In genomic region chr5:35746910-35747309, GRCm38 (mm10) we compare ENCODE assay signal across 8 mouse cellular contexts. TPM values are rescaled to one million over a fixed set of nuclear protein-coding genes. Genes with fewer than 3 reads are reported as not detected.
DNase-seq lines count a peak whose midpoint lies in the region; ATAC-seq and TF ChIP-seq lines count a peak whose summit lies in the region.

No protein-coding gene starts in this region.

- peaks cover 11% of the 10 kb centered on the region for H3K4me1 ChIP-seq in kidney, embryonic 15.5 days
- no peaks in the 10 kb centered on the region for H3K4me1 ChIP-seq in limb, embryonic 10.5 days

- 25% methylated on average over 4 of the region's 4 CpGs for WGBS in kidney, embryonic 15.5 days
- WGBS in limb, embryonic 10.5 days: 29% methylated on average over 4 of the region's 4 CpGs

- in situ Hi-C loops in Patski (cut with MboI; ENCODE audit: low pct_unique_long_range_greater_than_20kb): no loop called here

- H3K27me3 ChIP-seq in kidney, embryonic 15.5 days: no peaks in the 10 kb centered on the region
- no peaks in the 10 kb centered on the region for H3K27me3 ChIP-seq in Patski
- peaks cover 9% of the 10 kb centered on the region; the same call in 1 of the 2 replicates for H3K27me3 ChIP-seq in limb, embryonic 10.5 days (ENCODE audit: low read depth, poor library complexity, severe bottlenecking)

- no peak overlapping the region for H3K4me2 ChIP-seq in kidney, embryonic 15.5 days

- no peak for ATAC-seq in kidney, embryonic 15.5 days (replicated peaks; ENCODE audit: low FRiP score)
- ATAC-seq in Patski: no peak
- peak; percentile 58 to 76 for ATAC-seq in hematopoietic stem cell, adult 5-6 weeks (replicated peaks in 1 of 2; ENCODE audit: insufficient read depth in 1 of 2, low FRiP score in 2 of 2, low TSS enrichment in 1 of 2, low read depth in 1 of 2, poor library complexity in 2 of 2, severe bottlenecking in 2 of 2)

- POLR2A ChIA-PET in Patski (lab: Charles Lee): no interaction called here

- no peak overlapping the region for H3K4me3 ChIP-seq in kidney, embryonic 15.5 days (replicated peaks)
- no peak overlapping the region for H3K4me3 ChIP-seq in limb, embryonic 10.5 days

- CTCF ChIA-PET in Patski (lab: Charles Lee): interaction anchor here (1.1 to 3.3 kb wide), 9 partner anchors 9 to 145 kb away, joined by 3 to 14 read pairs (median 4); partner anchors contain the start of gene Ablim2

- H3K9ac ChIP-seq in kidney, embryonic 15.5 days: no peak overlapping the region

- no peaks in the 10 kb centered on the region for H3K9me3 ChIP-seq in kidney, embryonic 15.5 days (replicated peaks)
- no peaks in the 10 kb centered on the region for H3K9me3 ChIP-seq in limb, embryonic 10.5 days (replicated peaks)

- no peaks in the 10 kb centered on the region for H3K36me3 ChIP-seq in kidney, embryonic 15.5 days
- H3K36me3 ChIP-seq in limb, embryonic 10.5 days: no peaks in the 10 kb centered on the region

- peak; percentile 85 for DNase-seq in kidney, adult 18-20 months
- no peak for DNase-seq in Patski (ENCODE audit: low read depth, low spot score)
- peak; percentile 80 to 81 for DNase-seq in cerebellum, postnatal 36 days
- peak; percentile 78 for DNase-seq in limb, embryonic 10.5 days (ENCODE audit: low spot score)
- peak; percentile 71 for DNase-seq in ovary, postnatal 14 days (ENCODE audit: low spot score)
- DNase-seq in thymus, postnatal 4 days: peak; percentile 87

- TF ChIP-seq CTCF in Patski (IDR thresholded peaks at IDR 0.05): peak; percentile 95

- no peak overlapping the region for H3K27ac ChIP-seq in kidney, embryonic 15.5 days
- no peak overlapping the region for H3K27ac ChIP-seq in limb, embryonic 10.5 days

RNA-seq across cellular contexts. Expression of gene Sh3tc1, which starts 7.1 kb away (rescaled TPM):
- 16.6 and 20.4 TPM in 2 replicates for polyA plus RNA-seq in kidney, embryonic 15.5 days (2015; fragmentation: Nextera tagmentation; extraction: Ambion mirVana)
- 25.1 TPM for polyA plus RNA-seq in Patski (2021)
- total RNA-seq in hematopoietic stem cell, adult 5-6 weeks (2017): 1.9 and 10.8 TPM in 2 replicates
- polyA plus RNA-seq in limb, embryonic 10.5 days (2016; fragmentation: Nextera tagmentation; extraction: Ambion mirVana): 4.9 and 6.6 TPM in 2 replicates

RNA-seq across cellular contexts. Expression of gene Ablim2, which starts 10.8 kb away (rescaled TPM):
- polyA plus RNA-seq in kidney, embryonic 15.5 days (2015; fragmentation: Nextera tagmentation; extraction: Ambion mirVana): 1.7 and 2.7 TPM in 2 replicates
- polyA plus RNA-seq in Patski (2021): 0.98 TPM
- total RNA-seq in hematopoietic stem cell, adult 5-6 weeks (2017): 3.7 TPM in 1 of 2 replicates, not detected in the other
- polyA plus RNA-seq in limb, embryonic 10.5 days (2016; fragmentation: Nextera tagmentation; extraction: Ambion mirVana): 0.74 and 0.92 TPM in 2 replicates

Comparison
In these comparisons a context has a peak if more than half of its experiments do, and no peak if none do; other contexts are left out.
1. ATAC-seq: peak in hematopoietic stem cell, adult 5-6 weeks (2 of 2); none in kidney, embryonic 15.5 days (single experiment) and Patski (single experiment).